Mouse (Mus musculus) frontal cortex, postnatal 36 days (tissue): ENCODE results near the gene Dyrk3.
A peak's percentile ranks its signal among the peaks of the same experiment; 100 is the strongest.

Source experiments
- DNase-seq, 2 experiments: peaks; one replicate each; pipeline ENCODE4 v3.0.0; 2022; ENCODE audit warnings: low spot score in 2 of 2

The Dyrk3 gene

DNA sequence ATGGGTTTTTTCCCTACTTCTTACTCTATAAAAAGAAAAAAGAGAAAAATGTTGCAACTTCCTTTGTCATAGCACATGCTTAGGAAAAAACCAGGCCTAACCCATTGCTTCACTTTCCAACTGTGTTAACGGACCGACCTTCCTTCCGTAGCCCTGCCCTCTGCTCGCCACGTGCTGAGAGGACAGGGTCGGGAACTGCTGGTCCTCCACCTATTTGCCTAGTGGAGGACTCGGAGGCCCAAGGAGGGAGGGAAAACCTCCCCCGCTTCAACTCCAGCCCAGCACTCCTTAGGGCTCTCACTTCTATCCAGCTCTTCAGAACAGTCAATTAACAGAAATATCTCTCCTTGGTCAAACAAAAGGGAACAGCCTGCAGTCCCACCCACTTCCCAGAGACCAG is 53.9 kb downstream of the Dyrk3 start:
- no peak for DNase-seq

DNA sequence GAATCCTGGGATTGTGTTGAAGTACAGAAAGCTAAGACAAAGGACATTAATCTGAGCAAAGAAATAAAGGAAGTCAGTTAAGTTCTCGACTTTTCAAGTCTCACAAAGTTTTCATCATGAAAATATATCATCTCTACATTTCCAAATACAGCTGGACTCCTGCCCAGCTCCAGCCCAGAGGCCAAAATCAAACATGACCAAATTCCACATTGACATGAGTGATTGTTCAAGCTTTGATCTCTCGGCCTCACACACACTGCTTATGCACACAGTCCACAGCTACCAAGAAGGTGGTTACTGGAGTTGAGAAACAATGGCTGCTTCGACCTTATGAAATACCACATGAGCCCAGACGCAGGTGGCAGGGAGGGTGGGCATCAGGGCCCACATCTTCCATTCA is 54.5 kb downstream of the Dyrk3 start:
- no peak for DNase-seq

DNA sequence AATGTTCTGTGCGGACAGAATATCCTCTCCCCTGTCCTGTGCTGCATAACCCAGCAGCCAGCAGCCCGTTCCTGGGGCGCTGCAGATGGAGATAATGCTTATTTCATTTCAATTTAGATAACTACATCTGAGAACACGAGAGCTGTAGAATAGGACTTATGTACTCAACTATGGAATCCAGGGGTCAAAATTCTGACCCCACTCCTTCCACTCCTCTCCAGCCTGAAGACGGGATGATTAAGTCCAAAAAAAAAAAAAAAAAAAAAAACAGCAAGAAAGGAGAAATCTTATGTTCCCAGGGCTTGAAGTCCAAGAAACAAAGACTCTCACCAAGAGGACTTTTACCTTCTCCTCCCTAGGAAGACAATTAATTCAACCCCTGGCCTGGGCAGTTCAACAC is 55.0 kb downstream of the Dyrk3 start:
- no peak for DNase-seq

DNA sequence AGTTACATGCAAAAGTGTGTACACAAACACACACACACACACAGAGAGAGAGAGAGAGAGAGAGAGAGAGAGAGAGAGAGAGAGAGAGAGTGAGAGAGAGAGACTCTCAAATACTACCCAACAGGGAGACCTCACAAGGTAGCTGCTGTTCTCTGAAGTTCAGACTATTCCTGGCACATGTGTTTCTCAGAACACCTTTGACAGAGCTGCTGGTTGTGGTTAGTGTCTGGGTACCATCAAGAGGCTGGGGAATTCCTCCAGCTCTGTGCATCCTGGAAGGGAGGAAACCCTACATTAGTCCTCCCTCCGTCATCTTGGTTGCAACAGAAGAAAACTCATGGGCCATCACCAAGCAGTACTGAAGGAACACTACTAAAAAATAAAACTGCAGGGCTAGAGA is 57.5 kb downstream of the Dyrk3 start:
- no peak for DNase-seq

DNA sequence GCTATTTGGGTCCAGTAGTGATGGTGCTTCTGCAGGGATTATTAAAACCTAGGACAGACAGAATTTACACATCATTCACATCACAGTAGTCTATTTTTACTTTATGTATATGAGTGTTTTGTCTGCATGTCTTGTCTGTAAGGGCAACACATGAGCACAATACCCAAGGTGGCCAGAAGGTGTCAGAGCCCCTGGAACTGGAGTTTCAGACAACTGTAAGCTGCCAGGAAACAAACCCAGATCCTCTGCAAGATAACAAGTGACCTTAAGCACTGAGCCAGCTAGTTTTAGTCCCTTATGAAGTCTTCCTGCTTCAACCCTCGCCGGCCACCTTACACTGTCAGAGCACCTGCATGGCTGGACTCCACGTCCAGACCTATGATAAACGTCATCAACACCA is 58.4 kb downstream of the Dyrk3 start:
- no peak for DNase-seq

DNA sequence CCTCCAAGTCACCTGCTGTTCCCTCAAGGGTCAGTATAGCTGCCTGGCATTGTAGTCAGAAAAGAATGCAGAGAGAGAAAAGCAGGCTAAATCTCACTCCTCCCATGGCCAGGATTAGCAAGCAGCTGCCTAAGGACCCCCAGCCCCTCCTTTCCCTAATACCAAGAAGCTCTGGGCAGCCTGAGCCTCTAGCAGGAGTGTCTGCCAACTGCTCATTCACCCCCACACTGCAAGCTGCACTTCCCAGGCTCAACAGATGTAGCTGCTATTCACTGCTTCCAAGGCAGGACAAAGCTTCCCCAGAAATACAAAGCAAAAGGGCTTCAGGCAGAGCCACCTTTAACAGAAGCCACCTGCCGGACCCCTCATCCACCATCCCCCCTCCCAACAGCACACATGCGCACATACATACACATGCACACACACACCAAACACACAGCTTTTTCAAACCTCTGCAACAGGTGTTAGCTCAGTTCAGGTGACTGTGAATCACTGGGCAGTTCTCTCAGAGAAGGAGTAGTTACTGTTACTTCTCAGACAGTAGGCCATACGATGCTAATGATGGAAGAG is 59.3 kb downstream of the Dyrk3 start:
- peak; percentile 65 to 73 for DNase-seq
